Mouse (Mus musculus): Measurements from ENCODE around the gene Ptprn2. TPM values are rescaled to one million over a fixed set of nuclear protein-coding genes. Genes with fewer than 3 reads are reported as not detected.

Ptprn2 gene
- polyA plus RNA-seq, 1 experiment: 0.21 TPM

DNA sequence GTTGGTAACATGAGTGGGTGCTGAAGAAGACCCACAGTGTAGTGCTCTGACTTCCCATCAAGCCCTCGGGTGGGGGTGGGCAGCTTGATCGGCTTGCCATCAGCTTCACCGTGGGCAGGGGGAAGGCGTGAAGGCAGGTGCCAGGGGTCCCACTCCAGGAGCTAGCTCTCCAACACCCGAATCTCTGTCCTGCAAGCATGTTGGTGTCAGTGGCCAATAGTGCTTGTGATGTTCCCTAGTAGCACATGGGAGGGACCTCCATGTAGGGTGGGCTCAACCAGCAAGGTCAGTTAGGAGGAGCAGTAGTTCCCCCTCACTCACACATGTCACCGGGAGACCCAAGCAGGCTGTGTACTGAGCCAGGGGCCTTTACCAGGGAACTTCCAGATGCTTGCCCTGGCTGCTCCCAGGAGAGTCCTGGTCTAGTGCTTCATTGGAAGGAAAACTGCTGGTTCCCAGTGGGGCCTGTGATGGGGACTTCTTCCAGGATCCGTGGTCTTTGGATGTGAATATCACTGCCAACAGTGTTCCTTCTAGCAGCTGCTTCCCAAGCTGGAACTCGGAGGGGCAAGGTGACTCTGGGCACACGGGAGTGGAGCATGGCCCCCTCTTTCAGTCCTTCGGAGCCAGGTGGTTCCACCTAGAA is 569.5 kb downstream of the Ptprn2 start:
- DNase-seq (ENCODE audit: low spot score): no peak

DNA sequence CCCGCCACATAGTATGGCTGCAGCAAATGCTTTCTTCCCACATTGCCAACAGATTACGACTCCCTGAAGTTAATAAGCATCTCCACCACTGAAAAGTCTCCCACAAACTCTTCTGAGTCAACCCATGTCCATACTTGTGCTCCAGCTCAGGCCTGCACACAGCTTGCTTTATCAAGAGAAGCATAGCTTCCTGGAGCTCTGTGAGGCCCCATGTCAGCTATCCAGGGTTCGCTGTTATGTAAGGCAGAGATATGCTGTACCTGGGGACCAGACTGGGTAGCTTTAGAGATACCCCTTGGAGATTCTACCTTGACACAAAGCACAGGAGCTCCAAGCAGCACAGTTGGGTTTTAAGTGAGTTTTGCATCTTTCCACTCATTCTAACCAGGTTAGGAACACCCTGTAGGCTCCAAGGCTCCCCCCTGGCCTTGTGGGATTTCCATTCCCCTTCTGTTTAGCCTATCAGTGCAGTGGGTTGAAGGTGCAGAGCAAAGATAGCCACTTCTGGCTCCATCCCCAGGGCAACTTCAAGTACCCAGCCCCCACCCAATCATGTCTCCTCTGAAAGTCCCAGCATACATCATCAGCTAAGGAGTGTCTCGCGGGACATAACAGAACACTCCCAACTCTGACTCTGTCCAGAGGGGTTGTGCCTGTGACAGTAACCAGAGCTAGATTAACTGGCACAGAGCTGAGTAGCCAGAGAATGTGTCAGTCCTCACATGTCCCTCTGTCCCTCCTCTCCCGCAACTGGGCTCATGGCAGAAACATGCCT is 572.9 kb downstream of the Ptprn2 start:
- DNase-seq (ENCODE audit: low spot score): no peak

DNA sequence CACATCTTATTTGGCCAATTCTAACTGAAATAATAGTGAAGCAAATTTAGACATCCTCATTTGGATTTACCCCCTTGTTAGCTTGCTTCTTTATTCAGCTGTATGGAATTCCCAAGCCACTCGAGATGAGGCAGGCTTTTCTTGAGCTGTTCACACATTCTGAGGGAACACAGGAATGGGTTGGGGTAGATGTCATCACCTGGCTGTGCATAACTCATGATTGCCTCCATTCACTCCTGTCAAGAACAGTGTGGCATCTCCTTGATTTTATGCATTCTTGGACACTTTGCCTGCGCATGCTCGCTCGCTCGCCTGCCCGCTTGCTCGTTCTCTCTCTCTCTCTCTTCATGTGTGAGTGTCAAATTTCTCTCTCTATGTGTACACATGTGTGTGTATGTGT is 573.5 kb downstream of the Ptprn2 start:
- DNase-seq (ENCODE audit: low spot score): no peak

DNA sequence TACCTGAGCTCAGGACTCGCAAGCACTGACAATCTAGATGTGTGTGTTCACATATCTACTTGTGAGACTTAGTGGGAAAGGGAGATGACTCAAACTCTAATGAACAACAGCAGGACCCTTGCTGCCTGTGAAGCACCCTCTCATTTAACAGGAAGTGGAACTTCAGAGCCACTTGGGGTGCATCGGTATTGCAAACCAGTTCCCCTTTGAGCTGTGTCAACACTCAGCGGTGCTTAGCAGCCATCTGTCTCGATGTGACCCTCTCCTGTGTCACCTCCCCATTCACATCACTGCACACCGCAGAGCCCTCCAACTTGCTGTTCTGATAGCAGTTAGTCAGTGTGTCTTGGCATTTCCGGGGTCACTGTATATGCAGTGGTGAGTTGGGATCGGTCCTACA is 592.1 kb downstream of the Ptprn2 start:
- DNase-seq (ENCODE audit: low spot score): no peak

DNA sequence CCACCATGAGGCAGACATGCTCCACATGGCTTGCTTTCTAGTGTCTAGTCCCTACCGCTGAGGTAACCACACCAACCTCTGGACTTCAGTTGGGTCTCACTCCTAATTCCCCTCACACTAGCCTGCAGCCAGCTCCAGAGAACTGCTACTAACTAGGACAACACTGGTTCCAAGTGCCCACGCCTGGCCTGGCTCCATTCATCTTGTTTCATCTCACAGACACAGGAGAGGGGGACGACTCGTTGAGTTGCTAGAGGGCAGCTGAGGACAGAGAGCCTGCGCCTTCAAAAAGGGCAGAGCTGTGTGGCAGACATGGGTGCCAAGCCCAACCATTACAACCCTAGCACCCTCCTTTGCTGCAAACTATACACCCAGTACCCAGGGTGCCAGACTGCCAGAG is 593.4 kb downstream of the Ptprn2 start:
- no peak for DNase-seq (ENCODE audit: low spot score)

DNA sequence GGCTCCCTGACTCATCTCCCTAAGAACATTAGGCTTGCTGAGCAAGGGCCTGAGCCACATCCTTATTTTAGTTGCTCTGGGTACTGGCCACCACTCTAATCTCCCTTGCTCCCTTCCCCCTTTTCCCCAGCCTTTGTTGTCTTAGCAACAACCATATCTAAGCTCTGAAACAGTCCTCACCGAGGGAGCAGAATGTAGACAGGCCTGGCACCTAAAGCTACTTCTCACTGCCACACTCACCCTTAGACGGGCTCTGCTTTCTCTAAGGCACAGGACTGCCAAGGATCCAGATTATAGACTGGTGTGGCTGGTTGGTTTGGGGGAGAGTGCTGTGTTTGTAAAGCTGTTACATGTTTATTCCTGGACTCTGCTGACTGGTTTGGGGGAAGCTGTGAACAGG is 594.2 kb downstream of the Ptprn2 start:
- no peak for DNase-seq (ENCODE audit: low spot score)

DNA sequence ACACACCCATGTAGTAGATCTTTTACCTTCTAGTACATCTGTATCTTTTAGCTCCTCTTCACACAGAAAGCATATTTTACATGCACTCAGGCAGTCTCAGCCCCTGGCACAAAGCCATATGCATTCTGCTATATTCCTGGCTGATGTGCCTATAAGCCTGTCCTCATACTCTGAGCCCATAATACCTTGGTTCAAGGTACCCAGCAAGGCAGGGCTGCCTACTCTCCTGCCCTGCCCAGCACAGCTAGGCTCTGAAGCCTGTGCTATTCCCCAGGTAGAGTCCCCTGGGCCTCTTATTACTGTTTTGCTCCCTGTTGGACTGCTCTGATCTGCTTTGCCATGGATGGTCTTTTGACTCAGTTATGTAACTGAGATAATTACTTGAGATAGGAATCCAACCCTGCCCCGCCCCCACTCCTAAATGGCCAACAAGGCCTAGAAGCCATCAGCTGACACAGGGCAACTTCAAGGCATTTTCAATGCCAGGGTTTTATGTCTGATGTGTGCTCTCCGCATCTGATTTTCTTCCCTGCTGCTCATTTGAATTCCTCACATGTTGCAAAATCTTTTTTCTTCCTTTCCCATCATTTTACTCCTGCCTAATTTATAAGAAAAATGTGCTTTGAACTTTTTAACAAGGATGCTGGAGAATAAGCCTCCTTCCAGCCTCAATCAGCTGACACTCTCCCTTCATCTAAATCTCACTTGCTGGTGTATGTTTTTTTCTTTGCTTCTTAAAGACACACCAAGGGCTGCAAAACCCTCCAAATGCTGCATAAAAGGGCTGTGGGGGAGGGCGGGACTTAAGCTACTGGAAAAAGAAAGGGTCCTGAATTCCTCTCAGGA is 598.6 kb downstream of the Ptprn2 start:
- DNase-seq (ENCODE audit: low spot score): no peak

DNA sequence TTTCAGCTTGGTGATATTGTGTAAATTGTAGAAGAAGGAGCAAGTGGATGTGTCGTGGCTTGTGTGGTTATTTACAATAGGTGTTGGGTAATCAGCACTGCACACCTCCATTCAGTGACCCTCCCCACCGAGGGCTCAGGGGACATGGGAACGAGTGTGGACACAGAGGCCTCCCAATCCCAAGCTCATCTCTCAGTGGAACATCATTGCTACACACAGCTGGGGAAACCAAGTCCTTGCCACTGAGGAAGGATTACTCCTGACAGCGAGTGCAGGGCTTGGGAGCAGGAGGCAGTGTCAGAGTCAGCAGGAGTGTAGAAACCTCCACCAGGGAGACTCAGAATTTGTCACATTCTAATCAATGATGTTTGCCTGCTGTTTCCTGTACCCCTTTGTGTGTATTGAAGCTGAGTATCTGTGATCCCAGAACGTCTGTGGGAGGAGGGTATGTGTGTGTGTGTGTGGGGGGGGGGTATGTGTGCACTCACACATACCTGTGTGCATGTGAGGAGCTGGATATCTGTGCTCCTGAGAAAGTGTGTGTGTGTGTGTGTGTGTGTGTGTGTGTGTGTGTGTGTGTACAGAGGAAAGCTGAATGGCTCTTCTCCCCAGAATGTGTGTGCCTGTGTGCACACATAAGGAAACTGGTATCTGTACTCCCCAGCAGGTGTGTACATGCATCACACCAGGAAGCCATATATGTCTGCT is 599.3 kb downstream of the Ptprn2 start:
- no peak for DNase-seq (ENCODE audit: low spot score)

DNA sequence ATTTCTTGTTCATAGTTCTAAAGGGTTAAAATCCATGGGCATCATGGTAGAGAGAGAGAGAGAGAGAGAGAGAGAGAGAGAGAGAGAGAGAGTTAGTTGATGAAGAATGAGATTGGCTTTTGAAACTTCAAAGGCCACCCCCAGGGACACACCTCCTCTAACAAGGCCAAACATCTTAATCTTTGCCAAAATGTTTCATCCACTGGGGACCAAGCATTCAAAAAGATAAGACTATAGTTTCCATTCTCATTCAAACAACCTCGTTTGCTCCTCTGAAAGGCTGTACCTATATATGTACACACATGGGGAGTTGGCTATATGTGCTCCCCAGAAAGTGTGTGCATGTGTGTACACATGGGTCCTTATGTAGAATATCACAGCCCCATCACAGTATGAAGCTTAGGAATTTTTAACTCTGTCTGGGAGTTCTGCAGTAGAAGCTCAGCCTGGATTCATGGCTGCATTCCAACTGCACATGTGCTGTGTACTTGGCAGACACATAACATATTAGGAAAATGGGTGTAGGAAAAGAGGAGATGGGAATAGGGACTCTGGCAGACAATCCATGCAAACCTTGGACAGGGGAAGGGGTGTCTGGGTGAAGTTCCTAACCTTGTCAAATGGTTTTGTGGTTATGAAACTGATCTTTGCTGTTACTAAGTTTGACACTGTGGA is 600.3 kb downstream of the Ptprn2 start:
- DNase-seq (ENCODE audit: low spot score): no peak

DNA sequence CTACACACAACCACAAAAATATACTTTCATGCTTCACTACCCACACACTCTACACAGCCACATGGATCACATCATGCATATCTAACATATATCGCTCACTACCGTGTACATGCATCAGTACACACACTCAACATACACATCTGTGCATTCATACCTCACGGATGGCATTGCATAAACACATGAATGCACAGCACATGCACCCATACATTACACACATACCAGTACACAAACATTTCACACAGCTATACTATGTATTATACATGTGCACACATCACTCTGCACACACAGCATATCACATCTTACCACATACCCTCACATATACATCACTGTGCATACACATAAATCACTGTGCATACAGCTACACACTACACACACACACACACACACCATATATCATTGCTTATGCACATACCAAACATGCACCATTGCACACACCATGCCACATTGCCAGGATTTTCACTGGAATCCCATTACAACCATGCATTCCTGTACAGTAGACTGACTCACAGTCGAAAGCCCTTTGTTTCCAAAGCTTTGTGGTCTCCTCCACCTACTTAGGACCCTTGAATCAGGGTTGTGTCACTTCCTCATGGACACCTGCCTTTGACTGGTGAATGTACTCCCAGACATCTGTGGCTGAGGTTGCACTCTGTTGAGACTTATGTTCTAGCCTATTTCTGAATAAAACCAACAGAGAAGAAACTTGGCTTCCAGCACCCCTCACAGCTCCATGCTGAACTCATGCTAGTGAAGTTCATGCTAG is 607.0 kb downstream of the Ptprn2 start:
- DNase-seq (ENCODE audit: low spot score): no peak

DNA sequence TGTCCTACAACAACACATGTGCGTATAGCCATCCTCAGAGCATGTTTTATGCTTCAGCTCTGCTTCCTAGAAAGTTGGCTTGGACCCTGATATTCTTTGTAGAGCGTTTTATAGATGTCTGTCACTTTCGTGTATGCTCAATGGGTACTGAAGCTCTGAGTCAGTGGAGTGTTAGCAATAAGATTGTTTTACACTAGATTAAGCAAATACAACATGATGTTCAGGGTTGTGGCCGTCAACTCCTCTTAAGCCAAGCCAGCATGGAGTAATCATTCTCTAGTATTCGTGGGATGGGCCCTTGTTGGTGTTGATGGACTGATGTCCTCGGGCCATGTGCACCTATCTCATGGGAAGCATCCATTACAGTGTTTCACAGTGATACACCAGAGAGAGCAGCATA is 610.4 kb downstream of the Ptprn2 start:
- DNase-seq (ENCODE audit: low spot score): no peak

DNA sequence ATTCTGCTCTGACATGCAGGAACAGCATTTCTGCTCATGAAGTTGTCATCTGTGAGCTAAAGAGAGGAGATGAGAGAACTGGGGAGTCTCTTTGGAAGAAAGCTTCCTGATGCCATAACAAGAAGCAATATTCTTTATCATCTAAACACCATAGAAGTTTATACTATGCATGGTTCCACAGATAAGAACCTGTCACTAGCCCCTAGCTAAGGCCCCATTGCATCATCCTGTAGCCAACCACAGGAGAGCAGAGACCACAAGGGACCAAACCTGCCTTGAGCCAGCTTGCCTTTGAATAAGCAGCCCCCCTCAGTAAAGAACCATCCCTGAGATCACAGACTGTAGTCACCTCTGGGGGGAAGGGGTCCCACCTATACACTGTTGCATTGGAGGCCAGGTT is 612.8 kb downstream of the Ptprn2 start:
- DNase-seq (ENCODE audit: low spot score): no peak

DNA sequence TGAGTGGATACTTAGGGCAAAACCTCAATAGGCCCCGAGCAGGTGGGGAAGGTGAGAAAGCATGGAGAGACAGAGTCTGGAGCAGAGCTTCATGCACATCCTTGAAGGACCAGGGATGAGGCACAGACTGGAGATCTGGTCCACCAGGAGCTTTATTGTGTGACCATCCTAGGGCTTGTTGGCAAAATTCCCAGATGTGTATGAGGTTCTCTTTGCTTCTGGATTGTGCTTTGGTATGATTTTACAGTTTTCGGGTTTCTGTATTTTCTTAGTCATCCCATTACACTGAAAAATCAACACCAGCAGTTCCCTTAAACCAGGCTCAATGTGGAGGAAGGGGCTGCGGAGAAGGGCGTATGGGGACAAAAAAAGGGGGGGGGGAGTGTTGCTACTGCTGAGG is 621.2 kb downstream of the Ptprn2 start:
- no peak for DNase-seq (ENCODE audit: low spot score)

DNA sequence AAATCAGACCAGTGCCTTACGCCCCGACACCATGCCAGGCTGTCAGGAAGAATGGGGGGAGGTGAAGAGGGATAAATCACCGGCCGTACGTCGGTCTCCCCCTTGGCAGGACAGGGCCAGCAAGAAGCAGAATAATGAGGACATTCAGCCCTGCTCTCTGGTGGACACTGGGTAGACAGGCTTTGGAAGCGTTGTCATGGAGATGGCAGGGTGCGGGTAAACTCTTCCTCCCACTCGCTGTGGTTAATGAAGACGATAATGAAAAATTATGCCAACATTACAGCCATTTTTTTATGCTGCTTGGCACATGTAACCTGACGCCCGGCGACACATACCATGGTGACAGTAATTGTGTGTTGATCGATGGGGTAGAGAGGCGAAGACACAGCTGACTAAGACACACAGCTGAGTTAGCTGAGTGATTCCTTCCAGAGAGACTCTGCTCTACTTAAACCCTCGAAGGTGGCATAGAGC is 621.7 kb downstream of the Ptprn2 start:
- DNase-seq (ENCODE audit: low spot score): no peak

DNA sequence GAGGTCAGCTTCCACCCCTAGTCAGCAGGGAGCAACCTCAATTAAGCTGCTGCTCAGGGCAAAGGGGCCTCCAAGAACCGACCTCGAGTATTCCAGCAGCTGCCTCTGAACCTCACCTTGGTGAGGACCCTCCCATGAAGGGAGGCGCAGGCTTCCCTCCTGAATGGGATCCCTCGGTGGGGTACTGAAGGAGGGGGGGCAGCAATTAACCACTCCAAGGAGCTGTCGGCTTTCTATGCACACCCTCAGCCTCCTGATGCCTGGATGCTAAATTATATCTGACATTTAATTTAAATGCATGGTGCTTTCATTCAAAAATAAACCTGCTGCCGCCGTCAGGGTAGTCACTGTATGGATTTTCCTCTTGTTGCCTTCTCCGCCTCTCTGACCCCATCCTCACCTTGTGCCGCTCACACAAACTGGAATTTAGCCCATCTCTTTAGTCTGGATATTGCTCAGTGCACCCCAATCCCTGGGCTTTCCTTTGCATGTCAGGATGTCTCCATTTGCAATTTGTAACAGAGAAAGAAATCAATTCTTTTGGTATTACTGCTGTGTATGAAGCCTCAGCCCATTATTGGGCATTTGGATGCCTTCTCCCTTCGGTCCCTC is 629.8 kb downstream of the Ptprn2 start:
- no peak for DNase-seq (ENCODE audit: low spot score)

DNA sequence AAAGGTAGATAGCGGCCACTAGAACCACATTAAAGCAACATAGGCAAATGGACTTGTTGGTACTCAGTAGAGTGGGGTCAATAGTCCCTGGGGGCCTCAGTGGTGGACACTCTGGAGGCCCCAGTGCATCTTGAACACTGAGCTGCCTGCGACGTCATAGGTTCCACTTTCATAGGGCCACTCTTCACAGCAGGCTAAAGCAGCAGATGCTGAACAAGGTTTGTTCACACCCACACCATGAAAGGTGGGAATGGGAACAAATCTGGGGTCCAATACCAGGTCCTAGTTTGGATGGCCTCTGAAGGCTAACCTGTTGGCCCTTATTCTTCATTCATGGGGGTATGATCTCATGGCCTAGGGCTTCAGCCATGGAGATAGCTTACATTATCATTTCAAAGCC is 641.6 kb downstream of the Ptprn2 start:
- no peak for DNase-seq (ENCODE audit: low spot score)

DNA sequence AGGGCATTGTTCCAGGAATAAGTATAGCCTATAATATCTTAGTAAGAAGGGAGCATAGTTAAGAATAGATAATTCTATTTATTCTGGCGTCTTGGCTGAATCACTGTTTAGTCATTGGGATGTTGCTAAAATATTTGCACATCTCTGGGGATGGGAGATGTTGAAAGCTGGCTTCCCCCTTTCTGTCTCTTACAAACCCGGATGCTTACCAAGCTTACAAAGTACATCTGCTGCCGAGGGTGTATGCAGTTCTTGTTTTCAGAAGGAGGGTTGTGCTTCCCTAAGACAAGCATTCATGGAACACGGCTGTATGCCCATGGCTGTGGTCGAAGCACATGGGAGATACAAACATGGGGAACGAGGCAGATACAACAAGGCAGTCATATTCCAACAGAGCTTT is 642.0 kb downstream of the Ptprn2 start:
- no peak for DNase-seq (ENCODE audit: low spot score)

DNA sequence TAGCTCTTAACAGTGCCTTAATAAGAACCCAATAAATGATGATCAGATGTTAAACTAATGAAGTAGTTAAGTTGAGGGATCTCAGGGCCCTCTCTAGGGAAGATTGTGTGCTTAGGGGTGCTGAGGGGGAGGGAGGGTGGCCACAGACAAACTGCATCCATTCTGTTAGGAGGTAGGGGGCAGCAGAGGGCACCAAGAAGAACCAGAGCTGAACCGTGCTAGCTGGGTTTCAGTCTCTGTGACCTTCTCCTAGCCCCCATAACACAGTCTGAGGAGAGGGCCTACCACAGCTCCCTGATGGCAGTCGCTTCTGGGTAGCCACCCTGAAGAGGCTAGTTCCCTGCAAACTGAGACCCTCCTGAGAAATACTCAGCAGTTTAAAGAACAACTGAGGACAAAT is 646.6 kb downstream of the Ptprn2 start:
- no peak for DNase-seq (ENCODE audit: low spot score)

DNA sequence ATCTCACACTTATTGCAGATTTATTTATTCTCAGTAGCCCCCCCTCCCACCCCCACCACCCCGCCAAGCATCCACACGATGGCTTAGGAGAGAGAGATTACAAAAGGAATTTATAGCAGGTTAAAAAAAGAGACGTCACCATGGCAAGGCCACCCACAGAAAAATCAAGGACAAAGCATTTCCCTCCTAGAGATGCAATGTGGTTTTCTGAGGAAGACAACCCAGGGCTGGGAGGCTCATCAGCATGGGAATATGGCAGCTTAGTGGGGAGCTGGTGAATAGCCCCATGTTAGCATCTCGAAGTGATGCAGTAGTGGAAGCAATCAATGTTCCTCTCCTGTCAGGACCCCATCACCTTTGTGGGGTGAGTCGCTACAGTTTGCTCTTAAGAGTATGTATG is 649.7 kb downstream of the Ptprn2 start:
- no peak for DNase-seq (ENCODE audit: low spot score)

DNA sequence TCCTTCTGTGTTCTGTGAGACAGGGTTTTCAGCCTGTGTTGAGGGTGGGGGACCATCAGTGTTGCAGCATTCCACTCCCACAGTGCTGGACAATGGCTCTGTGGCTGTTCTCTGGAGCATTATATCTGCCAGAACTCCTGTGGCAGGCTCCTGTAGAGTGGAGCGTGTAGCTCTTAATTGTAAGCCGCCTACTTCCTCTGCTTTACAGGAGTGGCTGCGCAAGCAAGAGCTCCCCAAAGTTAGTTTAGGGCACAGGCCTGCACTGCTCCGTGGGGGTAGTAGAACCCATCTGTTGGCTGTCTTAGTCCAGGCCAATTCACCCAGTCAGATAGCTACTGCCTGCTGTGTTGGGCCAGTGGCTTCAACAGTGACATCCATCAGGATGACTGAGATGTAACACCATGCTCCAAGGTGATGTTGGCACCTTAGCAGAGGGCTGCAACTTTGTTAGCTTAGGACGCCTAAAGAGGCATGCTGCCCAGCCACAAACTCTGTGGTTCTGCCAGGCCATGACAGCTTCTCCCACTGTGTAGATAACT is 651.0 kb downstream of the Ptprn2 start:
- no peak for DNase-seq (ENCODE audit: low spot score)

All from urinary bladder, adult 2 months (tissue).